Mouse (Mus musculus) B cell, adult 62 days (primary cell): ENCODE data around the gene 1700022I11Rik. TPM values are rescaled to one million over a fixed set of nuclear protein-coding genes. Genes with fewer than 3 reads are reported as not detected.

Experiments
- total RNA-seq: library from RNA; stranded (reverse); gene quantifications from 4 replicates; pipeline ENCODE4 v1.2.4, GENCODE M21; 2023

Gene 1700022I11Rik
- not detected in 4 replicates for total RNA-seq

GRCm38 (mm10) chr4:42969304-42969703 is at the start of gene 1700022I11Rik:
Gene 1700022I11Rik, plus strand, starts transcription at chr4:42969604.

GRCm38 (mm10) chr4:42949676-42950051 is 19.7 kb upstream of the 1700022I11Rik start, which contains the start of gene Dnajb5:
Gene Dnajb5, plus strand, starts transcription at chr4:42949814.

GRCm38 (mm10) chr4:43000141-43000986 is 31.0 kb downstream of the 1700022I11Rik start, which contains the start of gene Vcp:
Gene Vcp, minus strand, starts transcription at chr4:43000507.

GRCm38 (mm10) chr4:43010161-43011038 is 41.0 kb downstream of the 1700022I11Rik start, which contains the start of gene Fancg:
Gene Fancg, minus strand, starts transcription at chr4:43010506.

GRCm38 (mm10) chr4:43025084-43025960 is 55.9 kb downstream of the 1700022I11Rik start, which contains the start of gene Pigo:
Gene Pigo, minus strand, starts transcription at chr4:43025819.

GRCm38 (mm10) chr4:43031237-43031995 is 62.0 kb downstream of the 1700022I11Rik start, which contains the start of gene Stoml2:
Gene Stoml2, minus strand, starts transcription at chr4:43031710.

Other genes with a start within 250 kb of the 1700022I11Rik start
- gene 4930578G10Rik, start 234.1 kb upstream of the 1700022I11Rik start, total RNA-seq = not detected in 4 replicates
- gene Ccl19, start 213.0 kb upstream of the 1700022I11Rik start, total RNA-seq = not detected in 4 replicates
- gene Ccl21a, start 195.6 kb upstream of the 1700022I11Rik start, total RNA-seq = not detected in 4 replicates
- not detected in 4 replicates for gene Fam205a1, start 115.7 kb upstream of the 1700022I11Rik start, total RNA-seq
- gene Gm12394, start 112.8 kb upstream of the 1700022I11Rik start, total RNA-seq = not detected in 4 replicates
- gene Fam205c, start 95.4 kb upstream of the 1700022I11Rik start, total RNA-seq = not detected in 4 replicates
- not detected in 4 replicates for gene Phf24, start 52.9 kb upstream of the 1700022I11Rik start, total RNA-seq
- 33.1 to 42.0 TPM (median 37.5 TPM) in 4 replicates for gene Dnajb5, start 19.8 kb upstream of the 1700022I11Rik start, total RNA-seq
- gene Vcp, start 30.9 kb downstream of the 1700022I11Rik start, total RNA-seq = 98.6 to 113 TPM (median 106 TPM) in 4 replicates
- 27.6 to 34.9 TPM (median 32.9 TPM) in 4 replicates for gene Fancg, start 40.9 kb downstream of the 1700022I11Rik start, total RNA-seq
- 33.1 to 43.8 TPM (median 42.4 TPM) in 4 replicates for gene Pigo, start 56.2 kb downstream of the 1700022I11Rik start, total RNA-seq
- 59.6 to 79.8 TPM (median 72.1 TPM) in 4 replicates for gene Stoml2, start 62.1 kb downstream of the 1700022I11Rik start, total RNA-seq
- gene Fam214b, start 76.6 kb downstream of the 1700022I11Rik start, total RNA-seq = 21.7 to 35.2 TPM (median 25.9 TPM) in 4 replicates
- gene Unc13b, start 89.3 kb downstream of the 1700022I11Rik start, total RNA-seq = 0.26 to 1.8 TPM (median 1.1 TPM) in 4 replicates